Comparison of ENCODE assay signal across 24 mouse cellular contexts in genomic region chr7:101549266-101549665, GRCm38 (mm10). TPM values are rescaled to one million over a fixed set of nuclear protein-coding genes. Genes with fewer than 3 reads are reported as not detected.
"Had no signal": no experiment of that assay in that cellular context is flagged by ENCODE, and none has a peak within 500 bp of the region (broad histone marks: within the 10 kb centered on the region; RNA-seq: fewer than 3 reads in every experiment).

No protein-coding gene starts in this region.

- H3K36me3 ChIP-seq: liver, embryonic 13.5 days; midbrain, embryonic 10.5 days; midbrain, embryonic 13.5 days; neural tube, embryonic 12.5 days; stomach, embryonic 15.5 days had no signal

- ATAC-seq: intestine, embryonic 16.5 days; lung, postnatal 0 days; midbrain, embryonic 13.5 days; midbrain, embryonic 16.5 days had no signal

- H3K4me1 ChIP-seq: liver, embryonic 13.5 days; midbrain, embryonic 13.5 days; neural tube, embryonic 12.5 days; stomach, embryonic 15.5 days had no signal

- H3K4me3 ChIP-seq: liver, embryonic 13.5 days; midbrain, embryonic 10.5 days; midbrain, embryonic 13.5 days; neural tube, embryonic 12.5 days; stomach, embryonic 15.5 days had no signal

- H3K27ac ChIP-seq: liver, embryonic 13.5 days; macrophage; midbrain, embryonic 10.5 days; midbrain, embryonic 13.5 days; neural tube, embryonic 12.5 days; stomach, embryonic 15.5 days had no signal

- H3K27me3 ChIP-seq: liver, embryonic 13.5 days; midbrain, embryonic 13.5 days; neural tube, embryonic 12.5 days; stomach, embryonic 15.5 days had no signal

- DNase-seq: kidney, adult 18-20 months; kidney, adult 9 months; kidney, postnatal 14 days; kidney, postnatal 4 days; liver, embryonic 13.5 days; lung, embryonic 14.5 days; retina, postnatal 1 day; right cerebral cortex, postnatal 25 days; thymus, postnatal 36 days had no signal

RNA-seq across cellular contexts. Expression of gene Art2b, which starts 36.1 kb away (rescaled TPM):
- total RNA-seq: layer of hippocampus, adult 18-20 months; layer of hippocampus, postnatal 14 days; left cerebral cortex, adult 18-20 months; left cerebral cortex, postnatal 36 days had no signal
- polyA plus RNA-seq: kidney, embryonic 16.5 days; limb, embryonic 11.5 days; limb, embryonic 14.5 days; liver, embryonic 13.5 days; lung, embryonic 14.5 days; lung, postnatal 0 days; midbrain, embryonic 10.5 days; midbrain, embryonic 13.5 days; midbrain, embryonic 16.5 days; neural tube, embryonic 12.5 days; stomach, embryonic 15.5 days had no signal
